Mouse (Mus musculus) brain, embryonic 18.5 days (tissue): ENCODE results near the gene Ptprt.
A peak's percentile ranks its signal among the peaks of the same experiment; 100 is the strongest.
"Not testable (repeated sequence)": the region's sequence is repeated elsewhere in the genome, so short reads cannot be mapped to it uniquely, and the experiment has no call there.

Experiments used
- DNase-seq: peaks from one replicate; pipeline ENCODE4 v3.0.0-alpha.2; 2012; ENCODE audit warnings: low read depth, low spot score

Gene Ptprt

DNA sequence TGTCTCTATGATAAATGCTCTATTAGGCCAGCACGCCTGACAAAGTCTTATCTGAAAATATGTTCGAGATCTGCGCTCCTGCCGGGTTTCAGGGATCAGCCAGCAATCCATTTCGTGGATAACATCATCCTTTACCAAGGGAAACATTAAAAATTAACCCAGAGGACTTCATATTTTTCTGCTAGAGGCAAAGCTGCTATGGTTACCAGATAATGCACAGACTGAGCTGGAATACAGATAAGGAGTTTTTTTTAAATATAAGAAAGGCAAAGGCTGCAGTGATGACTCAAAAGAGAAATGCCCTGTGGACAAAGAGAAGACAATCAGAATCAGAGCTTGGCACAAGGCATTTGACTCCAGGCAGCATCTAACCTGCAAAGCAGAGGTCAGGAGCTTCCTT, 1111.4 kb downstream of the Ptprt start:
- no peak for DNase-seq

DNA sequence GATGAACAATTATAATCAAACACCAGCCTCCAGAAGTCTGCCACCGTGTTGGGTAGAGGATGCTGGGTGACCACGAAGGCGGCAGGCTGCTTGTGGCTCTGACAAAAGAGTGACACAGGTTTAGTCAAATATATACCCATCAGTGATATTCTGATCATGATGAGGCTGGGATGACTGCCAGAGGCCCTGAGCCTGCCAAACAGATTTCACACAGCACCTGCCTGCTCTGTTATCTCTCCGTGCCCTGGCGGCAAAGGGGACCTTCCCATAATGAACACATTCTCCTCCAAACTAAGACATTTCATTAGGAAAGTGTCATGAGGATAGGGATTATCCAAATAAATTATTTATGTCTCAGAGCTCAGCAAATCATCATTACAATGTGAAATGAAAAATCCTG, 1113.6 kb downstream of the Ptprt start:
- no peak for DNase-seq

DNA sequence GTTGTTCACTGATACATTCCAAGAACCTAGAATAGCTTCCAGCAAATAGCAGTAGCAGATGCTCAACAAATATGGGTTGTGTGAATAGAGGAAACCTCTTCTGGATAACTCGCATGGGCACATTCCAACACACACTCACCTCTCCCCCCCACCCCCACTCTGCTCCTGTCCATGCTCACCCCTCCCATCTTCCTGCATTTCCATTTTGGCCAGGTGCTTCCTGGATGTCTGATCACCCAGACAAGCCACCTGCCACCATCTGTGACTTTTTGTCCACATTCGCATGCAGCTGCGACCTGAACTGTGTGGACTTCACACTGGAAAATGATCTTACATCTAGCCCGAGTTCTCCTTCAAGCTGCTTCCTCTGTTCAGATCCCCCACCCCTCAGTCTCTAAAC, 1115.5 kb downstream of the Ptprt start:
- no peak for DNase-seq

DNA sequence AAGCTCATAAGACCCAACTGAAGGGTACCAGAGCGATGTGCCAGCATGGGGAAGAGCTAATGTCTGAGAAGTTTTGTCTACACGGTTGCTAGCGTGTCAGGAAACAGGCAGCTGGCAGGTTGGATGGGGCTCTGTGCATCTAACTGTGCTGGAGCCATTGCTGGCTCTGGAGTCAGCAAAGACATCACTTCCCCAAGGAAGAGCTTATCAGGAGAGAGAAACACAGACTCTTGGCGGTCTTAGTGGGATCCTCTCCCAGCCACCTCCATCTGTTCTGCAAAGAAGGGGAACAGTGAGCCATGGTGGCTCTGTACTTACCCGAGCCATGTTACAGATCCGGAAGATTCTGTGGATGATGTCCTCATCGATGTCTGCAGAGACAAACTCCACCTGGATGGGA, 1126.8 kb downstream of the Ptprt start:
- DNase-seq, result peak; percentile 28

DNA sequence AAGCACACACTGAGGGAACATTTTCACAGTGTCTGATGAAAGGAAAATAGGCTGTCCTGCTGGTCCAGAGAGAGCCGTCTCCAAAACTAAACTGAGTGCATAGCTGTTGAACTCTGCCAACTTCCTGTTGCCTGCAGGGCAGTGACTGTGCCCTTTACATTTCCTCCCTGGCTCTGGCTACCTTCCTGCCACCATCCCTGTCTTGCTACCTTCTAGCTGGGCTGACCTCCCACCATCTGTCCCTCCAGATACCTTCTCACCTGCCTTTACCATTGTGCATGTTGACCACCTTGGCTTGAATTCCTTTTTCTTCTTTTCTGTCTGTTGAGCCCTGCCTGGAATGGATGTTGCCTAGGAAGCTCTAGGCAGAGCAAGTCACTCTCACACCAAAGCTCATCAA, 1133.8 kb downstream of the Ptprt start:
- no peak for DNase-seq

DNA sequence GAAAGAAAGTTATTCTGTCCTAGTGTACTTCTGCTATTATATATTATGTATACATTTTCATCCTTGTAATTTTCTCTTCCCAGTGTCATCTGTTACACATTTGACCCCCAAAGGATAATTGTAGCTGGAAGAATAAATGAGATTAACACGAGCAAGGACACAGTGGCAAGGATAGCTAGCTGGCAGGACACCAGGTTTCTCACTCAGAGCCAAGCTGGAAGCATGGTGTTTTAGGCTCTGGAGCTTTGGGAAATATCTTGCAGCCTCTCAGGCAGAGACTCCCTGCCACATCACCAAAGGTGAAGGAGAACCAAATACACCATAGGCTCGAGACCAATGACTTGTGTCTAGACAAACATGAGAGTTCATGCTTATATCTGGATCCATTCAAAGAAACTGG, 1141.3 kb downstream of the Ptprt start:
- no peak for DNase-seq

DNA sequence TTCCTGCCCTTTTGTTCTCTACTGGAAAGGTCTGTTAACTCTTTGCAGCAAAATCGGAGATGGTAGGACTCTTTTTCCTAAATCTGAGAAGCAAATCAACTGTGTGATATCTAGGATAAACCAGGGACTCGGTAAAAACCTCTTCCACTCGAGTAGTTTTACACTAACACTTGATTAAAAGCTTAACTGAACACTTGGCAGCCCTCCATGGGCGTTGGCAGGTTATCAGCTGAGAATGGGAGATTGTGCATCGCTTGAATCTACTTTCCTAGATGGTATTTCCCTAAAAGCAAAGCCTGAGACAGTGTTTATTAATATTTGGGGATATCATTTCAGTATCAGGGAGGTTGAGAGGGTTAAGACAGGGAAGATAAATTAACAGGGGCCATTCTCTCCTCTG, 1144.0 kb downstream of the Ptprt start:
- DNase-seq, result no peak

DNA sequence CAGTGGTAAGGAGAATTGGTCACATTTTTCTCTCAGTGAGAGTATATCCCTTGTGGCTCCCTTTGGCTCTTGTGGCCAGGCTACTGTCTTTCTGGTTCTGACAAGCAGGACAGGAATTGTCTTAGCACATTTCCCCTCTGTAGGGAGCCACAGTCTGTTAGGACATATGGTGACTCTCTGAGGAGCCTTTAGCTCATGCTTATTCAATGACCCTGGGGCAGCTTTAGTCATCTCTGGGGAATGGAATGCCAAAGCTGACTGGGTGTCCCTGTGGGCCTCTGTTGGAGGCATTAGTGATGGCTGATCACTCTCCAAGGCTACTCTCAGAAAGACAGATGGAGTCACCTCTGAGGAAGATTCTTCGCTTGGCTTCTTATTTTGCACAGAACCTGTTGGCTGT, 1147.7 kb downstream of the Ptprt start:
- no peak for DNase-seq

DNA sequence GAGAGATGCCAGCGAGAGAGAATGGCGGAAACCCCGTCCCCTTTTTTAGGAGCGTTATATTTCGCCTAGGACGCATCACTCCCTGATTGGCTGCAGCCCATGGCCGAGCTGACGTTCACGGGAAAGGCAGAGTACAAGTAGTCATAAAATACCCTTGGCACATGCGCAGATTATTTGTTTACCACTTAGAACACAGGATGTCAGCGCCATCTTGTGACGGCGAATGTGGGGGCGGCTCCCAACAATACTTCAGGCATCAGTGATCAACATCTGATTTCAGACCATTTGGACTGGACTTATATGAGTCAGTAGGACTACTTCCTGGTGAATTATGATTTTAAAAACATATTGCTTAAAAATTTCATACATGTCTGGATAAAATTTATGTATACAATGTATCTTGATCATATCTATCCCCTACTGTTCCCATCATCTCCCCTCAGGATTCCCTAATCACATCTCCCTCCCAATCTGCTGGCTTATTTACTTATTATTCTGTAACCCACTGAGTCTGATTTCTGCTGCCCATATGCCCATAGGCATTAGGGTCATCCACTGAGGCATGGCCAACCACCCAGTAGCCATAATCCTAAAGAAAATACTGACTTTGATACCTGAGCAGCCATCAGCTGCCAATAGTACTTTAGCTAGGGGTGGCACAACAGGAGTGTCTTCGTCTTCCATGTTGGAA, 1148.9 kb downstream of the Ptprt start:
- not testable (repeated sequence) for DNase-seq

DNA sequence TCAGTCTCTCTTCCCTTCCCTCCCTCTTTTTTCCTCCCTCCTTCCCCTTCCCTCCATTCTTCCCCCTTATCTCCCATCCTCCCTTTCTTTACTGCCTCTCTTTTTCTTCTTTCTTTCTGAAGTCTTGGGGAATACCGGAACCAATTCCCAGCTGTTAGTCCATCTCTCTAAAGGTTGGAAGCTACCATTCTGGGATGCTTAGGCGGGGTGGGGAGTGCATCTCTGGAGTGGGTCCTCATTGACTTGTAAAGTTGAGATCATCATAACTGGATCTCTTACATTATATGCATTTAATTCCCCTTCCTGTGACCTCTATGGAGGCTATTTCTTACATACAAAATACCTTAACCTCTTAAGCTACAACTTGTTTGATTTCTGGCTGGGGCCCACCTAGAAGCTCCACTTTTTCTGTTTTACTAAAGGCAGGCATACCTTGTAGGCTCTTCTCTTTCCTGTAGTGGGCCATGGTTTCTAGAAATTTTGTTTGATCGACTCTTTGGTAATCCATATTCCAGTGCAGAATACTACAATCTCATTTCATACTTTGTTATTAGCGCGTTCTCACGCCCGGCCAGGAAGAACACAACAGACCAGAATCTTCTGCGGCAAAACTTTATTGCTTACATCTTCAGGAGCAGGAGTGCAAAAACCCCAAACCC, 1149.7 kb downstream of the Ptprt start:
- no peak for DNase-seq

DNA sequence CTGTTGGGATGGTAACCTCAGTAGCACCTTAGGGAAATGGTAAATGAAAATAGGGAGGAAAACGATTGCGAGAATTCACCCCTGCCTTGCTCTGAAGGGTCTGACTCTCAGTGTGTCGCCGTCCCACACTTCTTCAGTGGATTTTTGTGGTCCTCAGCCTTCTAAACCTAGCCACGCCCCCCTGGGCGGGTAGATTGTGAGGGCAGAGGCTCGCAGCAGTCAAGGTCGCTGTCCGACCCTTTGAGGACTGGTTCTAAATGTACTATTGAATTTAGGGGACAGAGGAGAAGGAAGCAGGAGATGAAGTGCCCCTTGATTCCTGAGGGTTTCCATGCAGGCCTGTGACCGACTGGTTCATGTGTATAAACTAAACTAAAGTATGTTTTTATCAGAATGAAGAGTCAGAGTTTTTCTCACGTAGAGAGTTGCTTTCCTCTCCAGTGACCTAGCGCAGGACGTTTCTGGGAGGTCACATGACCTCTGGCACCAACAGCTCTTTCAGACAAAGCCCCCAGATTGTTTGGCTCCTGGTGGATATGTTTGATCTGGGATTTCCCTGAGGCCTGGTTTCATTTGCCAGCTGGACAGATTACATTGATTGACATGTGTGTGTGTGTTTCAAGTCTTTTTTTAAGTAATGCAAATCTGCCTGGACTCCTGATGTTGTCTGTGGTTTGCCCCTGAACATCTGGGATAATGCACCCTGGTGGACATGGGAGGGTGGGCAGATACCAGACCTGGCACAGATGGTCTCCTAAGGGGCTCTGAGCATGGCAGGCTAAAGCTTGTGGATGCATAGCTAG, 1161.6 kb downstream of the Ptprt start:
- DNase-seq, result no peak

DNA sequence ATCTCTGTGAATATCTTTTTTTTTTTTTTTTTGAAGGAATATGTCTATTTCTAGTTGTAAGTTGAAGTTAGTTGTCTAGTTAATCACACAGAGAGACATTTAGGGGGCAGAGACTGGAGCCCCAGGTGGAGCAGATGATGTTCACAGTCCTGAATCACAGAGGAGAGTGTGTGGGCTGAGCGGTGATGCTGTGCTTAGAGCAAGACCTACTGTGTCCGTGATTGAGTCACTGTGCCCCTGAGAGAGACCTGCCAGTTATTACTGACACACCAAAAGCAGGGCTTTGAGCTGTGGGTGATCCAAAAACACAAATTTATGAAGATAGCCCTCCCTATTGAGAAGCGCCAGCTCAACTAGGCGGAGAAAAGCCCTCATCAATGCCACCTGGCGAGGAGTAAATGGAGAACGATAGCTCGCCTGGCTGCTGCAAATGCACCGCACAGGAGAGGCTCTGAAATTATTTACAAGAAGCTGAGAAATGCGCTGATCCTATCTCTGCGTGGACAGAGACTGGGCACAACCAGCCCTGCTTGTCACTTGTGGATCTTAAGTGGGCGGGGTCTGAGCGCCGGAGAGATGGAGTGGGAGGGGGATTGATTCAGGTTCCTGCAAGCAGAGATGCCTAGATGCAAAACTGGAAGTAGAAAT, 1162.4 kb downstream of the Ptprt start:
- no peak for DNase-seq

DNA sequence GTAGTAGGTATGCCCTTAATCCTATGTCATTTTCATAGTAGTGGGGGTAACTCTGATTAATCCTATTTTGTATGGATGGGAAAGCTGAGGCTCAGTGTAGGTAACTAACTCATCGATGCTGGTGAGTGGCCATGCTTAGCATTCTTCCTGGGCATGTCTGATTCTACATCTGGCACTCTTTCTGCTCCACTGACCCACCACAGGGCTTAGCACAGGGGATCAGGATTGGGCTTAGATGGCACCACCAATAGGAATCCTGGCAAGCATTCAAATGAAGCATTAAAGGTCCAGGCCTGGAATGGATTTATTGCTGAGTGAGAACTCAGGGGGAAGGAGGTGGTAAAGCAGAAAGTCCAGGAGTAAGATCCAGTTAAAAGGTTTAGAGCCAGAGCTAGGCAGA, 1179.2 kb downstream of the Ptprt start:
- DNase-seq, result no peak

DNA sequence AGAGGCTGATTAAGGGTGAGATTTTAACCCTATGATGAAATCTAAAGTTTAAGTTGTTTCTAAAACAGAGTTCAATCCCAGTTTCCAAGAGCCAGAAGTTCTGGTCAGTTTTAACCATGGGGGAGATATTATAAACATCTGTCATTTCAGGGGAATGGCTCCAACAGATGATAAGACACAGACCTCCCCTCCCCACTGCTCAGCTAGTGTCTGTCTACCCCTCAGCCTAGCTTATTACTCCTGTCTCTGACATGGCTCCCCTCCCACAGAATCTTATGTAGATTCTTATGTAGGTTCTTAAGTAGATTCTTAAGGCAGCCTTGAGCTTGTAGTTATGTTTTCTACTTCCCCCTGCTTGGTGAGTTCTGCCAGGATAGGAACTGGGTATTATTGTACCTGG, 1180.5 kb downstream of the Ptprt start:
- DNase-seq, result no peak
